Mouse (Mus musculus) layer of hippocampus, adult 6 months (tissue): ENCODE results near the gene Pigyl. TPM values are rescaled to one million over a fixed set of nuclear protein-coding genes. Genes with fewer than 3 reads are reported as not detected.

Experiments
- long read RNA-seq, 2 experiments: library from polyadenylated mRNA; unstranded; transcript quantifications; one replicate each; pipeline ENCODE4 v2.0.0; 2019 to 2020
- microRNA-seq: library from miRNA; unstranded; fragments of <30 nt; microRNA quantifications from one replicate; pipeline ENCODE4 v1.2.0, GENCODE M21; 2020
- polyA plus RNA-seq: library from polyadenylated mRNA; unstranded; fragments of <200 nt; fragmentation: Nextera tagmentation; gene quantifications from 2 replicates; pipeline ENCODE4 v1.2.3, GENCODE M21; 2021

The Pigyl gene
- 174 and 190 TPM in 2 replicates for polyA plus RNA-seq
- long read RNA-seq, experiment 1, transcript Pigyl-201 (2 exons, 695 nt) = major isoform, 111 of 120 reads
- long read RNA-seq, experiment 1, partial matches to known transcripts = 6 of 120 reads
- long read RNA-seq, experiment 1, other reads (novel, unspliced or antisense) = 1 of 120 reads
- long read RNA-seq, experiment 2, transcript Pigyl-201 (2 exons, 695 nt) = major isoform, 15 of 18 reads
- long read RNA-seq, experiment 2, partial matches to known transcripts = 2 of 18 reads
- long read RNA-seq, experiment 2, other reads (novel, unspliced or antisense) = 0 of 18 reads

GRCm38 (mm10) chr9:22156497-22157245, at the start of gene Pigyl:
Gene Pigyl, plus strand, starts transcription at chr9:22156846.

GRCm38 (mm10) chr9:22116740-22117426, 39.8 kb upstream of the Pigyl start, which contains the start of gene Elof1:
Gene Elof1, minus strand, starts transcription at chr9:22117172.

GRCm38 (mm10) chr9:22135644-22136390, 20.8 kb upstream of the Pigyl start, which contains the start of gene Acp5:
Gene Acp5, minus strand, starts transcription at chr9:22135711.

GRCm38 (mm10) chr9:22188025-22188611, 31.5 kb downstream of the Pigyl start, which contains the start of gene Zfp872:
Gene Zfp872, plus strand, starts transcription at chr9:22188090.

Small RNA genes within 50 kb of the gene (microRNA-seq; reads per million reads assigned to microRNA genes)
- gene Mir7084 = 0.86 reads per million

Other genes starting within 250 kb of the Pigyl start
- 6.9 and 8.5 TPM in 2 replicates for gene Rab3d, start 238.7 kb upstream of the Pigyl start, polyA plus RNA-seq
- gene Ccdc159, start 229.4 kb upstream of the Pigyl start, polyA plus RNA-seq = 6.5 and 6.9 TPM in 2 replicates
- 106 and 126 TPM in 2 replicates for gene Tmem205, start 229.3 kb upstream of the Pigyl start, polyA plus RNA-seq
- gene Plppr2, start 219.8 kb upstream of the Pigyl start, polyA plus RNA-seq = 169 and 201 TPM in 2 replicates
- gene Swsap1, start 201.1 kb upstream of the Pigyl start, polyA plus RNA-seq = 11.2 and 11.3 TPM in 2 replicates
- gene Epor, start 193.3 kb upstream of the Pigyl start, polyA plus RNA-seq = 11.1 and 11.4 TPM in 2 replicates
- 0.82 and 1.1 TPM in 2 replicates for gene Rgl3, start 167.4 kb upstream of the Pigyl start, polyA plus RNA-seq
- gene Ccdc151, start 154.2 kb upstream of the Pigyl start, polyA plus RNA-seq = 1.7 and 2.8 TPM in 2 replicates
- 26.1 and 29.7 TPM in 2 replicates for gene Prkcsh, start 154.0 kb upstream of the Pigyl start, polyA plus RNA-seq
- 19.5 and 21.7 TPM in 2 replicates for gene Elavl3, start 104.8 kb upstream of the Pigyl start, polyA plus RNA-seq
- not detected in 2 replicates for gene Gm49318, start 85.6 kb upstream of the Pigyl start, polyA plus RNA-seq
- gene Zfp653, start 85.5 kb upstream of the Pigyl start, polyA plus RNA-seq = 4.0 and 4.4 TPM in 2 replicates
- gene Ecsit, start 71.4 kb upstream of the Pigyl start, polyA plus RNA-seq = 59.3 and 59.4 TPM in 2 replicates
- 0.40 and 0.72 TPM in 2 replicates for gene Cnn1, start 57.6 kb upstream of the Pigyl start, polyA plus RNA-seq
- gene Elof1, start 39.7 kb upstream of the Pigyl start, polyA plus RNA-seq = 154 and 178 TPM in 2 replicates
- 0.57 and 1.1 TPM in 2 replicates for gene Acp5, start 21.1 kb upstream of the Pigyl start, polyA plus RNA-seq
- gene Zfp872, start 31.2 kb downstream of the Pigyl start, polyA plus RNA-seq = not detected in 2 replicates
- gene Zfp809, start 68.9 kb downstream of the Pigyl start, polyA plus RNA-seq = 9.2 and 11.8 TPM in 2 replicates
- 2.1 and 3.2 TPM in 2 replicates for gene Zfp599, start 103.0 kb downstream of the Pigyl start, polyA plus RNA-seq
- gene Zfp810, start 150.8 kb downstream of the Pigyl start, polyA plus RNA-seq = 10.5 and 11.2 TPM in 2 replicates
- gene Anln, start 232.3 kb downstream of the Pigyl start, polyA plus RNA-seq = 6.7 and 7.0 TPM in 2 replicates